ENCODE assay signal across 8 mouse cellular contexts in genomic region chr15:96936705-96937346, GRCm38 (mm10).
DNase-seq lines count a peak whose midpoint lies in the region; ATAC-seq and TF ChIP-seq lines count a peak whose summit lies in the region.

No protein-coding gene starts in this region.

- 5% methylated on average over 18 of the region's 18 CpGs for WGBS in embryonic facial prominence, embryonic 12.5 days
- WGBS in heart, adult 2 months: 3% methylated on average over 18 of the region's 18 CpGs
- WGBS in kidney, adult 2 months: 4% methylated on average over 18 of the region's 18 CpGs
- 9% methylated on average over 18 of the region's 18 CpGs for WGBS in limb, embryonic 11.5 days
- WGBS in midbrain, embryonic 14.5 days: 8% methylated on average over 18 of the region's 18 CpGs

- H3K79me2 ChIP-seq in heart, adult 2 months (replicated peaks; ENCODE audit: control insufficient read depth, insufficient read depth, low read length): no peaks in the 10 kb centered on the region

- 0 out of 2 replicates have a peak overlapping the region, but pooled peaks have one; percentile 15 for H3K9ac ChIP-seq in embryonic facial prominence, embryonic 12.5 days
- peak overlapping the region; percentile 28; the same call in 1 of the 2 replicates for H3K9ac ChIP-seq in heart, adult 2 months (ENCODE audit: low read depth, low read length)
- no peak overlapping the region for H3K9ac ChIP-seq in limb, embryonic 11.5 days (ENCODE audit: low read length)
- H3K9ac ChIP-seq in midbrain, embryonic 14.5 days (replicated peaks; ENCODE audit: low read length): peak overlapping the region; percentile 27; the same call in 1 of the 2 replicates

- peak; percentile 98 for DNase-seq in 3T3-L1 (ENCODE audit: low read depth, low spot score)
- peak; percentile 82 to 90 for DNase-seq in adrenal gland, postnatal 36 days
- peak; percentile 84 to 86 for DNase-seq in heart, adult 2 months
- DNase-seq in kidney, adult 2 months: peak; percentile 91
- DNase-seq in limb, embryonic 11.5 days (ENCODE audit: low spot score): peak; percentile 91
- DNase-seq in midbrain, embryonic 14.5 days: peak; percentile 98
- DNase-seq in spleen, adult 18-20 months: peak; percentile 59 to 74

- no peak for TF ChIP-seq POLR2A in heart, adult 2 months (IDR thresholded peaks at IDR 0.05; ENCODE audit: insufficient read depth, low read depth, low read length)
- no peak for TF ChIP-seq POLR2A in kidney, adult 2 months (IDR thresholded peaks at IDR 0.05; ENCODE audit: low read depth, low read length)

- TF ChIP-seq CTCF in heart, adult 2 months (IDR thresholded peaks at IDR 0.05): no peak
- peak; percentile 100; the same call in 1 of the 2 replicates for TF ChIP-seq CTCF in kidney, adult 2 months (conservative IDR thresholded peaks at IDR 0.05; ENCODE audit: insufficient read depth, insufficient read length, low read depth, low read length)

- no peak overlapping the region for H3K27ac ChIP-seq in embryonic facial prominence, embryonic 12.5 days
- peak overlapping the region; percentile 16; the same call in 1 of the 2 replicates for H3K27ac ChIP-seq in heart, adult 2 months
- H3K27ac ChIP-seq in kidney, adult 2 months (ENCODE audit: insufficient read depth, low read depth, low read length): no peak overlapping the region
- no peak overlapping the region for H3K27ac ChIP-seq in limb, embryonic 11.5 days (replicated peaks; ENCODE audit: low read depth, low read length)
- no peak overlapping the region for H3K27ac ChIP-seq in midbrain, embryonic 14.5 days (replicated peaks; ENCODE audit: low read depth, low read length)

- H3K9me3 ChIP-seq in embryonic facial prominence, embryonic 12.5 days: no peaks in the 10 kb centered on the region
- no peaks in the 10 kb centered on the region for H3K9me3 ChIP-seq in limb, embryonic 11.5 days (ENCODE audit: control insufficient read depth, low read length)
- H3K9me3 ChIP-seq in midbrain, embryonic 14.5 days (ENCODE audit: control insufficient read depth, low read length): no peaks in the 10 kb centered on the region

- H3K36me3 ChIP-seq in embryonic facial prominence, embryonic 12.5 days: no peaks in the 10 kb centered on the region
- no peaks in the 10 kb centered on the region for H3K36me3 ChIP-seq in heart, adult 2 months (ENCODE audit: control insufficient read depth, insufficient read depth, low read length)
- no peaks in the 10 kb centered on the region for H3K36me3 ChIP-seq in kidney, adult 2 months (ENCODE audit: control insufficient read depth, insufficient read depth, low read length)
- H3K36me3 ChIP-seq in limb, embryonic 11.5 days (ENCODE audit: control insufficient read depth, insufficient read depth, low read length): no peaks in the 10 kb centered on the region
- H3K36me3 ChIP-seq in midbrain, embryonic 14.5 days (ENCODE audit: control insufficient read depth, insufficient read depth, low read length): no peaks in the 10 kb centered on the region

- H3K4me1 ChIP-seq in embryonic facial prominence, embryonic 12.5 days: peaks cover 9% of the 10 kb centered on the region; the same call in 1 of the 2 replicates
- H3K4me1 ChIP-seq in heart, adult 2 months (ENCODE audit: control insufficient read depth, insufficient read depth, low read length): no peaks in the 10 kb centered on the region
- no peaks in the 10 kb centered on the region for H3K4me1 ChIP-seq in kidney, adult 2 months (ENCODE audit: control insufficient read depth, insufficient read depth, low read length)
- 0 out of 2 replicates have a peak, but pooled peaks cover 4% of the 10 kb centered on the region for H3K4me1 ChIP-seq in limb, embryonic 11.5 days (ENCODE audit: control insufficient read depth, insufficient read depth, low read length)
- no peaks in the 10 kb centered on the region for H3K4me1 ChIP-seq in midbrain, embryonic 14.5 days (ENCODE audit: control insufficient read depth, insufficient read depth, low read length)

- H3K4me2 ChIP-seq in embryonic facial prominence, embryonic 12.5 days (replicated peaks): peak overlapping the region; percentile 53
- peak overlapping the region; percentile 37; the same call in 1 of the 2 replicates for H3K4me2 ChIP-seq in limb, embryonic 11.5 days (ENCODE audit: low read depth, severe bottlenecking)
- peak overlapping the region; percentile 51 for H3K4me2 ChIP-seq in midbrain, embryonic 14.5 days (ENCODE audit: low read length)

- intact Hi-C loops in heart, adult 2 months (cut with DNase I): loop anchor here (1.0 to 5.0 kb wide), 4 partner anchors 185 to 395 kb away; no protein-coding TSS in a partner anchor

- TF ChIP-seq EP300 in heart, adult 2 months (IDR thresholded peaks at IDR 0.05; ENCODE audit: insufficient read depth, low read depth, low read length): peak; percentile 94

- H3K27me3 ChIP-seq in embryonic facial prominence, embryonic 12.5 days: no peaks in the 10 kb centered on the region
- H3K27me3 ChIP-seq in heart, adult 2 months (ENCODE audit: control insufficient read depth, insufficient read depth, low read length): no peaks in the 10 kb centered on the region
- no peaks in the 10 kb centered on the region for H3K27me3 ChIP-seq in kidney, adult 2 months (replicated peaks; ENCODE audit: control insufficient read depth, insufficient read depth, low read length)
- H3K27me3 ChIP-seq in limb, embryonic 11.5 days (ENCODE audit: control insufficient read depth, insufficient read depth, low read length): no peaks in the 10 kb centered on the region
- H3K27me3 ChIP-seq in midbrain, embryonic 14.5 days (ENCODE audit: control insufficient read depth, insufficient read depth, low read length): no peaks in the 10 kb centered on the region

- H3K4me3 ChIP-seq in embryonic facial prominence, embryonic 12.5 days: peak overlapping the region; percentile 24; the same call in 1 of the 2 replicates
- 0 out of 2 replicates have a peak overlapping the region, but pooled peaks have one; percentile 28 for H3K4me3 ChIP-seq in heart, adult 2 months
- no peak overlapping the region for H3K4me3 ChIP-seq in kidney, adult 2 months (ENCODE audit: insufficient read depth, low read depth, low read length)
- H3K4me3 ChIP-seq in limb, embryonic 11.5 days (ENCODE audit: low read depth, low read length): peak overlapping the region; percentile 15; the same call in 1 of the 2 replicates
- H3K4me3 ChIP-seq in midbrain, embryonic 14.5 days (replicated peaks; ENCODE audit: low read depth, low read length): peak overlapping the region; percentile 14; the same call in 1 of the 2 replicates

- peak; percentile 93 for ATAC-seq in embryonic facial prominence, embryonic 12.5 days (ENCODE audit: insufficient number of reproducible peaks, insufficient read depth, low FRiP score, low TSS enrichment)
- ATAC-seq in limb, embryonic 11.5 days (ENCODE audit: insufficient number of reproducible peaks, low FRiP score, low TSS enrichment, low read depth): peak; percentile 78; the same call in 1 of the 2 replicates
- ATAC-seq in midbrain, embryonic 14.5 days (ENCODE audit: low FRiP score, low TSS enrichment): peak; percentile 67; the same call in 1 of the 2 replicates
